Mouse (Mus musculus) hindbrain, embryonic 15.5 days (tissue): ENCODE measurements around the gene Camk2b. TPM values are rescaled to one million over a fixed set of nuclear protein-coding genes. Genes with fewer than 3 reads are reported as not detected.
A peak's percentile ranks its signal among the peaks of the same experiment; 100 is the strongest.

ENCODE experiments used
- ATAC-seq: fragments of 200-750 bp; cut with Nextera tagmentation; 2 replicates; pipeline ENCODE4 v1.8.0; 2017; ENCODE audit warnings: low read depth, moderate number of reproducible peaks, moderate TSS enrichment; ENCODE audit not compliant: low FRiP score
- H3K27ac ChIP-seq: fragments of 300-500 bp; sonication (generic); replicated peaks from 2 replicates; pipeline ENCODE4 v1.5.1; 2015; ENCODE audit warnings: mild to moderate bottlenecking, inconsistent platforms
- H3K27me3 ChIP-seq: fragments of 300-500 bp; sonication (generic); 2 replicates; pipeline ENCODE4 v1.6.1; 2015; ENCODE audit warnings: control low read depth, inconsistent platforms
- H3K36me3 ChIP-seq: fragments of 300-500 bp; sonication (generic); 2 replicates; pipeline ENCODE4 v1.6.1; 2015; ENCODE audit warnings: control low read depth, inconsistent platforms
- H3K4me1 ChIP-seq: fragments of 300-500 bp; sonication (generic); replicated peaks from 2 replicates; pipeline ENCODE4 v1.6.1; 2015; ENCODE audit warnings: control low read depth, inconsistent platforms
- H3K4me2 ChIP-seq: fragments of 300-500 bp; sonication (generic); 2 replicates; pipeline ENCODE4 v1.6.1; 2015; ENCODE audit warnings: moderate library complexity, mild to moderate bottlenecking, inconsistent platforms
- H3K4me3 ChIP-seq: fragments of 300-500 bp; sonication (generic); 2 replicates; pipeline ENCODE4 v1.5.1; 2015; ENCODE audit warnings: mild to moderate bottlenecking, inconsistent platforms
- H3K9ac ChIP-seq: fragments of 300-500 bp; sonication (generic); 2 replicates; pipeline ENCODE4 v1.6.1; 2015; ENCODE audit warnings: inconsistent platforms
- H3K9me3 ChIP-seq: fragments of 300-500 bp; sonication (generic); 2 replicates; pipeline ENCODE4 v1.6.1; 2016; ENCODE audit warnings: control low read depth, inconsistent platforms
- WGBS: fragments of 180-500 bp; shearing (Covaris S2); methylation state at CpG from one replicate; pipeline ENCODE4 v1.1.7; 2015; 5-methylcytosine and 5-hydroxymethylcytosine counted together
- polyA plus RNA-seq: library from polyadenylated mRNA; unstranded; fragments of >200 nt; fragmentation: Nextera tagmentation; extraction: Ambion mirVana; gene quantifications from 2 replicates; pipeline ENCODE4 v1.2.1, GENCODE M21; 2015

Gene Camk2b
- polyA plus RNA-seq, 1 experiment from 2014 or later: 145 TPM

GRCm38 (mm10) chr11:6037686-6038085 is 28.5 kb downstream of the Camk2b start:
- no peak for ATAC-seq
- 94% methylated on average over 7 of the region's 7 CpGs for WGBS
- H3K27ac ChIP-seq: no peak overlapping the region

GRCm38 (mm10) chr11:6037198-6037597 is 29.0 kb downstream of the Camk2b start:
- H3K27me3 ChIP-seq: no peaks in the 10 kb centered on the region
- WGBS: 82% methylated on average over 7 of the region's 7 CpGs
- H3K36me3 ChIP-seq: no peaks in the 10 kb centered on the region
- H3K9me3 ChIP-seq: no peaks in the 10 kb centered on the region
- no peak overlapping the region for H3K9ac ChIP-seq
- no peak overlapping the region for H3K4me2 ChIP-seq
- H3K4me1 ChIP-seq: peaks cover 21% of the 10 kb centered on the region
- no peak for ATAC-seq
- no peak overlapping the region for H3K4me3 ChIP-seq
- no peak overlapping the region for H3K27ac ChIP-seq

More at GRCm38 (mm10) chr11:6037686-6038085, 28.5 kb downstream of the Camk2b start:
- no peaks in the 10 kb centered on the region for H3K27me3 ChIP-seq
- no peak overlapping the region for H3K4me2 ChIP-seq
- no peaks in the 10 kb centered on the region for H3K36me3 ChIP-seq
- peaks cover 18% of the 10 kb centered on the region for H3K4me1 ChIP-seq
- no peaks in the 10 kb centered on the region for H3K9me3 ChIP-seq
- no peak overlapping the region for H3K4me3 ChIP-seq
- H3K9ac ChIP-seq: no peak overlapping the region

- Histone ChIP-seq H3K4me3 (no peak overlapping the region), H3K4me1 (peaks cover 21% of the 10 kb centered on the region), H3K9me3 (no peaks in the 10 kb centered on the region), H3K9ac (no peak overlapping the region), H3K27me3 (no peaks in the 10 kb centered on the region), H3K36me3 (no peaks in the 10 kb centered on the region), H3K27ac (0 out of 2 replicates have a peak overlapping the region, but pooled peaks have one; percentile 11), H3K4me2 (no peak overlapping the region)
- 93% methylated on average over 4 of the region's 4 CpGs for WGBS
- no peak for ATAC-seq
Observed at GRCm38 (mm10) chr11:6036477-6036876, 29.7 kb downstream of the Camk2b start.

GRCm38 (mm10) chr11:6035521-6035920 is 30.6 kb downstream of the Camk2b start:
- ATAC-seq: no peak
- H3K27me3 ChIP-seq: no peaks in the 10 kb centered on the region
- peaks cover 28% of the 10 kb centered on the region for H3K4me1 ChIP-seq
- no peak overlapping the region for H3K4me2 ChIP-seq
- no peaks in the 10 kb centered on the region for H3K9me3 ChIP-seq
- WGBS: 46% methylated on average over 3 of the region's 3 CpGs
- no peak overlapping the region for H3K4me3 ChIP-seq
- H3K27ac ChIP-seq: no peak overlapping the region
- no peaks in the 10 kb centered on the region for H3K36me3 ChIP-seq
- H3K9ac ChIP-seq: no peak overlapping the region

GRCm38 (mm10) chr11:6034740-6035139 is 31.4 kb downstream of the Camk2b start:
- ATAC-seq: no peak
- no peak overlapping the region for H3K9ac ChIP-seq
- H3K27ac ChIP-seq: no peak overlapping the region
- H3K36me3 ChIP-seq: no peaks in the 10 kb centered on the region
- 95% methylated on average over 2 of the region's 2 CpGs for WGBS
- H3K4me3 ChIP-seq: no peak overlapping the region
- no peak overlapping the region for H3K4me2 ChIP-seq
- no peaks in the 10 kb centered on the region for H3K27me3 ChIP-seq
- H3K4me1 ChIP-seq: peaks cover 36% of the 10 kb centered on the region
- no peaks in the 10 kb centered on the region for H3K9me3 ChIP-seq

GRCm38 (mm10) chr11:6033801-6034200 is 32.4 kb downstream of the Camk2b start:
- Histone ChIP-seq H3K9ac (no peak overlapping the region), H3K4me1 (peaks cover 29% of the 10 kb centered on the region), H3K36me3 (no peaks in the 10 kb centered on the region), H3K9me3 (no peaks in the 10 kb centered on the region), H3K4me2 (no peak overlapping the region), H3K4me3 (no peak overlapping the region), H3K27ac (no peak overlapping the region), H3K27me3 (no peaks in the 10 kb centered on the region)
- WGBS: 84% methylated on average over 5 of the region's 5 CpGs
- ATAC-seq: no peak

- peaks cover 23% of the 10 kb centered on the region for H3K4me1 ChIP-seq
- H3K27ac ChIP-seq: no peak overlapping the region
- no peak overlapping the region for H3K4me2 ChIP-seq
- no peaks in the 10 kb centered on the region for H3K9me3 ChIP-seq
- no peak overlapping the region for H3K9ac ChIP-seq
- H3K4me3 ChIP-seq: no peak overlapping the region
- WGBS: 78% methylated on average over 3 of the region's 3 CpGs
- no peak for ATAC-seq
- H3K36me3 ChIP-seq: no peaks in the 10 kb centered on the region
- H3K27me3 ChIP-seq: no peaks in the 10 kb centered on the region
Observed at GRCm38 (mm10) chr11:6033147-6033546, 33.0 kb downstream of the Camk2b start.

- no peak overlapping the region for H3K4me2 ChIP-seq
- H3K9me3 ChIP-seq: no peaks in the 10 kb centered on the region
- peak; percentile 77 for ATAC-seq
- WGBS: 80% methylated on average over 6 of the region's 6 CpGs
- no peaks in the 10 kb centered on the region for H3K27me3 ChIP-seq
- no peak overlapping the region for H3K4me3 ChIP-seq
- H3K9ac ChIP-seq: no peak overlapping the region
- H3K4me1 ChIP-seq: peaks cover 23% of the 10 kb centered on the region
- H3K27ac ChIP-seq: peak overlapping the region; percentile 68
- no peaks in the 10 kb centered on the region for H3K36me3 ChIP-seq
Observed at GRCm38 (mm10) chr11:6030650-6031049, 35.5 kb downstream of the Camk2b start.

GRCm38 (mm10) chr11:6029790-6030189 is 36.4 kb downstream of the Camk2b start:
- Histone ChIP-seq H3K27ac (0 out of 2 replicates have a peak overlapping the region, but pooled peaks have one; percentile 68), H3K4me3 (no peak overlapping the region), H3K27me3 (no peaks in the 10 kb centered on the region), H3K36me3 (no peaks in the 10 kb centered on the region), H3K4me2 (no peak overlapping the region), H3K9ac (no peak overlapping the region), H3K4me1 (peaks cover 23% of the 10 kb centered on the region), H3K9me3 (no peaks in the 10 kb centered on the region)
- ATAC-seq: no peak
- 72% methylated on average over 3 of the region's 3 CpGs for WGBS

- no peak overlapping the region for H3K27ac ChIP-seq
- no peak overlapping the region for H3K9ac ChIP-seq
- no peak overlapping the region for H3K4me3 ChIP-seq
- H3K4me1 ChIP-seq: peaks cover 23% of the 10 kb centered on the region
- no peaks in the 10 kb centered on the region for H3K9me3 ChIP-seq
- no peak overlapping the region for H3K4me2 ChIP-seq
- 0 out of 2 replicates have a peak, but pooled peaks have one; percentile 12 for ATAC-seq
- no peaks in the 10 kb centered on the region for H3K27me3 ChIP-seq
- no peaks in the 10 kb centered on the region for H3K36me3 ChIP-seq
- WGBS: 59% methylated on average over 7 of the region's 7 CpGs
Observed at GRCm38 (mm10) chr11:6028911-6029310, 37.3 kb downstream of the Camk2b start.

- WGBS: 85% methylated on average over 1 of the region's 1 CpGs
- Histone ChIP-seq H3K27me3 (no peaks in the 10 kb centered on the region), H3K27ac (no peak overlapping the region), H3K4me3 (no peak overlapping the region), H3K9me3 (no peaks in the 10 kb centered on the region), H3K4me2 (no peak overlapping the region), H3K4me1 (peaks cover 15% of the 10 kb centered on the region), H3K36me3 (no peaks in the 10 kb centered on the region), H3K9ac (no peak overlapping the region)
- ATAC-seq: 0 out of 2 replicates have a peak, but pooled peaks have one; percentile 6
Observed at GRCm38 (mm10) chr11:6026361-6026760, 39.8 kb downstream of the Camk2b start.

- Histone ChIP-seq H3K4me1 (peaks cover 4% of the 10 kb centered on the region), H3K27me3 (no peaks in the 10 kb centered on the region), H3K9ac (no peak overlapping the region), H3K36me3 (no peaks in the 10 kb centered on the region), H3K9me3 (no peaks in the 10 kb centered on the region), H3K27ac (no peak overlapping the region), H3K4me3 (no peak overlapping the region), H3K4me2 (no peak overlapping the region)
- 65% methylated on average over 12 of the region's 12 CpGs for WGBS
- ATAC-seq: no peak
Observed at GRCm38 (mm10) chr11:6024923-6025652, 41.1 kb downstream of the Camk2b start.
